Mouse (Mus musculus) urinary bladder, postnatal 10 days (tissue): ENCODE measurements around the gene Gm8024.
"Not testable (repeated sequence)": the region's sequence is repeated elsewhere in the genome, so short reads cannot be mapped to it uniquely, and the experiment has no call there.

ENCODE experiments used
- DNase-seq: peaks from one replicate; pipeline ENCODE4 v3.0.0; 2022; ENCODE audit warnings: low spot score

Gene Gm8024

DNA sequence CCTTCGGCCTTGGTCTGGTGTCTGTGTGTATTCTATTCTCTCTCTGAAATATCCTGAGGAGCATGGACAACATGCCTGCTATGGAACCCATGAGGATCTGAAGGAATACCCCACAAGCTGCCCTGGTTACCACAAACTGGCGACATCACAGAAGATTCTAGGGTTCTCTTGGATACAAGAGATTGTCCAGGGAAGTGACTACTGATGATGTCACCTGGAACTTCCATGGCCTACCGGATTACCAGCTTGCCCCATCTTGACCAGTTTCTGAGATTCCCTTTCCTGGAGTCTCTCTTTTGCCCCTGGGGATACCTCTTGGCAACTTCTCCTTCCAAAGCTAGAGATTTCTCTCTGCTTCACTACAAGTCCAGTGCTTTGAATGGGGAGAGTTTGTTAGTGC is at the start of gene Gm8024:
TSS of gene Gm8024 (minus strand) at position 101 of the 400 bp plus-strand sequence.
- DNase-seq, result not testable (repeated sequence)

DNA sequence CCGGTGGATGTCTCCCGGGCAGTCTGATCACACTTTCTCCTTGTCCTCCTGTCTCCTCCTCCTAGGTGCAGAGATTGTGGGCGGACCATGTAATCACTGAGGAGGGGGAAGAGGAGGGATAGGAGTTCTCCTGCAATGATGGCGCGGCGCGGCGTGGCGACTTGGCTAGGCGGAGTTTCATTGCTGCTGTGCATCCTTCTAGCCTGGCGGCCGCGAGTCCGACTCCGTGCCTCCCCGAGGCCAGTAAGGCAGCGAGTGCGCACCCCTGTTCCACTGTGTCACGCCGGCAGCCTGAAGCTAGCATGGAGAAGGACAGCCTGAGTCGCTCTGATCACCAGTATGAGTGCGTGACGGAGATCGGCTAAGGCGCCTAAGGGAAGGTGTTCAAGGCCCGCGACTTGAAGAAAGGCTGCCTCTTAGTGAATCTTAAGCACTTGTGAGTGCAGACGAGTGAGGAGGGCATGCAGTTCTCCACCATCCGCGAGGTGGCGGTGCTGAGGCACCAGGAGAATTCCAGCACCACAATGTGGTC is 19.2 kb upstream of the Gm8024 start:
- DNase-seq, result not testable (repeated sequence)

DNA sequence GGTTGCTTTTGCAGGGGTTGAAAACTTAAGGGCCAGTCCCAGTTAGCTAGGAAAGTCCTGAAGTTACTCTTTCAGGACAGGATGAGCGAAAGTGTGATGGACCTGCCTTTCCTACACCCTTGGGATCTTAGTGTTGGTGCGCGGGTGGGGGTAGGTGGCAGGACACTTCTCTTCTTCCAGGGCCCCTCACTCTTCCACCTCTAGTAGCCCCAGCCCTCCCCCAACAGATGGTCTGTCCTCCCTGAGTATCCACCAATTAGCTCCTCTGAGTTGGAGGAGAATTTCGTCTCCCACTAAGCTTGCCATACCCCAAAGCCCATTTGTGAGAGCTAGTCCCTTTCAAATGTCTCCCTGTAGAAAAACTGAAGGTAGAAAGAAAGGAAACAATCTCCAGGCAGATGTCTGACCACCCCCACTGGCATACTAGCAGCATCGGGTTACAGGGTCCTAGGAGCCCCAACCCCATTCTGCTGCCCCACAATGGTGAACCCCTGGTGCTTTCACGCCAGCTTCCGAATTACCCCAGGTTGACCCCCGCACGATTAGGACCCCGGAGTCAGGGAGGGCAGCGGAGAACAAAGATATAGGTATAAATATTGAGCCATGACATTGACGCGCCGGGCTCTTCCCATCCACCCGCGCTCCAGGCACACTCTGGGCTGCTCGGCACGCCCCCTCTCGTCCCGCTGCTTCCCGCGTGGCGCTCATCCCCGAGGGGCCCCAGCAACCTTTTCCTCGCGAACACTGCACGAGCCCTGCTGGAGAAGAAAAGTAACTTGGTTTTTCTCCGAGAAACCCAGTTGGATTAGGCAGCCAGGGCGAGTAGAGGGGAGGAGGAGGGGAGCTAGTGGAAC is 18.5 kb upstream of the Gm8024 start:
- DNase-seq, result not testable (repeated sequence)

DNA sequence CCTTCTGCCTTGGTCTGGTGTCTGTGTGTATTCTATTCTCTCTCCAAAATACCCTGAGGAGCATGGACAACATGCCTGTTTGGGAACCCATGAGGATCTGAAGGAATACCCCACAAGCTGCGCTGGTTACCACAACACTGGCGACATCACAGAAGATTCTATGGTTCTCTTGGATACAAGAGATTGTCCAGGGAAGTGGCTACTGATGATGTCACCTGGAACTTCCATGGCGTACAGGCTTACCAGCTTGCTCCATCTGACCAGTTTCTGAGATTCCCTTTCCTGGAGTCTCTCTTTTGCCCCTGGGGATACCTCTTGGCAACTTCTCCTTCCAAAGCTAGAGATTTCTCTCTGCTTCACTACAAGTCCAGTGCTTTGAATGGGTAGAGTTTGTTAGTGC is 21.8 kb downstream of the Gm8024 start, which contains the start of gene Gm8020:
TSS of gene Gm8020 (minus strand) at position 101 of the 400 bp plus-strand sequence.
- not testable (repeated sequence) for DNase-seq
